Mouse (Mus musculus) granulocyte monocyte progenitor cell, adult 5-6 weeks (primary cell): ENCODE data around the gene Vmn2r106. TPM values are rescaled to one million over a fixed set of nuclear protein-coding genes. Genes with fewer than 3 reads are reported as not detected.

ENCODE experiments used
- ATAC-seq: replicated peaks from 2 replicates; pipeline ENCODE4 v1.8.0; 2016; ENCODE audit warnings: mild to moderate bottlenecking, moderate TSS enrichment, inconsistent platforms; ENCODE audit not compliant: poor library complexity, severe bottlenecking
- total RNA-seq, 2 experiments: library from RNA; stranded (forward) in 1 of 2; stranded (reverse) in 1 of 2; fragments of 200-712, 200-1000 nt in 1 of 2; fragments of >200 nt in 1 of 2; fragmentation: Nextera tagmentation in 1 of 2; gene quantifications; 2 replicates each; pipeline ENCODE4 v1.2.3; 2014 to 2017

The Vmn2r106 gene
- total RNA-seq (2014; fragmentation: Nextera tagmentation) (not detected in 2 replicates), total RNA-seq (2017) (not detected in 2 replicates)

DNA sequence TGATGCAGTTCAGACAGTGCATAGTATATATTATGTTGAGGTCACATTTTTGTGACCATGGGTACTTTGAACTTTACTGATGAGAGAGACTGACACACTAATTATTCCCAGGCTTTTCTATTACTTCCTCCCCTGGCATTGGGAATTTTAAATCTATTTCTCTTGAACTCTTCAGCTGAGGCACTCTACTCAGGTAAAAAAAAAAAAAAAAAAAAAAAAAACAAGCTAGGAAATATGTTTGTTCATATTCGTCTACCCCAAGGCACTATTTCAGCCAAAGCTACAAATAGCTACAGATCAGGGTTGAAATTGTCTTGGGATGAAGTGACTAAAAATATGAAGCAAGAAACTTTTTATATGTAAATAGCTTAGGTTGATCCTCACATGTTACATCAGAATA lies at the start of gene Vmn2r106:
Gene Vmn2r106, minus strand, starts transcription at position 101 of the 400 bp plus-strand sequence.
- ATAC-seq = no peak

- ATAC-seq = no peak
These were observed 20.4 kb upstream of the Vmn2r106 start for GRCm38 (mm10) chr17:20305790-20306189.

GRCm38 (mm10) chr17:20286906-20287305 lies 1.6 kb upstream of the Vmn2r106 start:
- ATAC-seq = no peak

DNA sequence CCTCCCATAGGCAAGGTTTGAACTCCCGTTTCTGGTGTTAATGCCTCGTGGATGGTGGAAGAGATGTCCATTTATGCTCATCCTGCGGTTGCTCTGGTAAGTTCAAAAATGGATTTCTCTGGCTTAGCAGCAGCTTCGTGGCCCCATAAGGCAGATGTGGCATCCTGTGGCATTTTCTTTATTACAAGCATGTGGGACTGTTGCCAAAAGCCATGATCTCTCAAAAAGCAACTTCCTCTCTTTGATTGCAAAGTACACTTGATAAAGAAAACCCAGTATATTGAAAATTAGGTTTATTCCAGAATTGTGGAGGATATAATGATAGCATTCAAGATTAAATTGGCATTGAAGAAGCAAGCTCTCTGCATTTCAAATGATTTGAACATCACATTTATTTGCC lies 29.8 kb downstream of the Vmn2r106 start:
- ATAC-seq = no peak

DNA sequence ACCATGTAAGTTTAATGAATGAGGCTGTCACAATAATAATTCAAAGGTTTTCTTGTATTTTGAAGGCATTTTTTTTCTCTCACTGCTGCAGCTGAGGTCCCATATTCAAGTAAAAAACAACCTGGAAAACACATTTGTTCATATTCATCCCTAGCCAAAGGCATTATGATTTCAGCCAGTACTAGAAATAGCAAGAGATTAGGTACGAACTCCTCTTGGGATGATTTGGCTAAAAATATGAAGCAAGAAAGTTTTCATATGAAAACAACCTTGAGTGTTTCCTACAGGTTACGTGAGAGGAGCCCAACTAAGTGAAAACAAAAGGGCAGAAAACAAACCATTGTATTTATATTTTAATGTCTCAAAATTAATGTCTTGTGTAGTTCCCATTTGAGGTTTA lies 50.4 kb downstream of the Vmn2r106 start, which contains the start of gene Vmn2r105:
Gene Vmn2r105, minus strand, starts transcription at position 101 of the 400 bp plus-strand sequence.
- ATAC-seq = no peak

Other genes with a start within 250 kb of the Vmn2r106 start
- gene Vmn2r104, start 237.2 kb downstream of the Vmn2r106 start, total RNA-seq (2014; fragmentation: Nextera tagmentation) = not detected in 2 replicates
- gene Vmn2r104, start 237.2 kb downstream of the Vmn2r106 start, total RNA-seq (2017) = not detected in 2 replicates
- gene Fpr-rs7, start 171.3 kb downstream of the Vmn2r106 start, total RNA-seq (2014; fragmentation: Nextera tagmentation) = not detected in 2 replicates
- gene Fpr-rs7, start 171.3 kb downstream of the Vmn2r106 start, total RNA-seq (2017) = not detected in 2 replicates
- not detected in 2 replicates for gene Fpr-rs6, start 102.5 kb downstream of the Vmn2r106 start, total RNA-seq (2014; fragmentation: Nextera tagmentation)
- not detected in 2 replicates for gene Fpr-rs6, start 102.5 kb downstream of the Vmn2r106 start, total RNA-seq (2017)
- gene Vmn2r105, start 50.5 kb downstream of the Vmn2r106 start, total RNA-seq (2014; fragmentation: Nextera tagmentation) = not detected in 2 replicates
- gene Vmn2r105, start 50.5 kb downstream of the Vmn2r106 start, total RNA-seq (2017) = not detected in 2 replicates
- gene Vmn2r107, start 59.7 kb upstream of the Vmn2r106 start, total RNA-seq (2014; fragmentation: Nextera tagmentation) = not detected in 2 replicates
- not detected in 2 replicates for gene Vmn2r107, start 59.7 kb upstream of the Vmn2r106 start, total RNA-seq (2017)
- not detected in 2 replicates for gene Vmn1r224, start 128.6 kb upstream of the Vmn2r106 start, total RNA-seq (2014; fragmentation: Nextera tagmentation)
- not detected in 2 replicates for gene Vmn1r224, start 128.6 kb upstream of the Vmn2r106 start, total RNA-seq (2017)
- gene Vmn2r108, start 195.8 kb upstream of the Vmn2r106 start, total RNA-seq (2014; fragmentation: Nextera tagmentation) = not detected in 2 replicates
- not detected in 2 replicates for gene Vmn2r108, start 195.8 kb upstream of the Vmn2r106 start, total RNA-seq (2017)
- gene Vmn1r225, start 212.6 kb upstream of the Vmn2r106 start, total RNA-seq (2014; fragmentation: Nextera tagmentation) = not detected in 2 replicates
- gene Vmn1r225, start 212.6 kb upstream of the Vmn2r106 start, total RNA-seq (2017) = not detected in 2 replicates